Mouse (Mus musculus) embryonic facial prominence, embryonic 15.5 days (tissue): Measurements from ENCODE around the gene Psmd12. TPM values are rescaled to one million over a fixed set of nuclear protein-coding genes. Genes with fewer than 3 reads are reported as not detected.

ENCODE experiments used
- ATAC-seq: fragments of 200-750 bp; cut with Nextera tagmentation; 2 replicates; pipeline ENCODE4 v1.8.0; 2017; ENCODE audit warnings: low read depth, moderate TSS enrichment; ENCODE audit not compliant: insufficient number of reproducible peaks, low FRiP score, low TSS enrichment
- H3K27ac ChIP-seq: fragments of 300-500 bp; sonication (generic); replicated peaks from 2 replicates; pipeline ENCODE4 v1.5.1; 2015; ENCODE audit warnings: mild to moderate bottlenecking, inconsistent platforms
- H3K27me3 ChIP-seq: fragments of 300-500 bp; sonication (generic); 2 replicates; pipeline ENCODE4 v1.6.1; 2015; ENCODE audit warnings: inconsistent platforms
- H3K36me3 ChIP-seq: fragments of 300-500 bp; sonication (generic); 2 replicates; pipeline ENCODE4 v1.6.1; 2015; ENCODE audit warnings: mild to moderate bottlenecking, inconsistent platforms
- H3K4me1 ChIP-seq: fragments of 300-500 bp; sonication (generic); 2 replicates; pipeline ENCODE4 v1.6.1; 2015; ENCODE audit warnings: inconsistent platforms
- H3K4me2 ChIP-seq: fragments of 300-500 bp; sonication (generic); replicated peaks from 2 replicates; pipeline ENCODE4 v1.6.1; 2015; ENCODE audit warnings: mild to moderate bottlenecking, inconsistent platforms
- H3K4me3 ChIP-seq: fragments of 300-500 bp; sonication (generic); replicated peaks from 2 replicates; pipeline ENCODE4 v1.5.1; 2015; ENCODE audit warnings: mild to moderate bottlenecking, inconsistent platforms
- H3K9ac ChIP-seq: fragments of 300-500 bp; sonication (generic); 2 replicates; pipeline ENCODE4 v1.6.1; 2015; ENCODE audit warnings: inconsistent platforms
- H3K9me3 ChIP-seq: fragments of 300-500 bp; sonication (generic); replicated peaks from 2 replicates; pipeline ENCODE4 v1.6.1; 2016; ENCODE audit warnings: inconsistent platforms
- WGBS: fragments of 180-500 bp; shearing (Covaris S2); methylation state at CpG from one replicate; pipeline ENCODE4 v1.1.7; 2015; 5-methylcytosine and 5-hydroxymethylcytosine counted together
- polyA plus RNA-seq: library from polyadenylated mRNA; unstranded; fragments of >200 nt; fragmentation: Nextera tagmentation; extraction: Ambion mirVana; gene quantifications from 2 replicates; pipeline ENCODE4 v1.2.1, GENCODE M21; 2015

Psmd12 gene
- polyA plus RNA-seq, 1 experiment from 2014 or later = 161 TPM

DNA sequence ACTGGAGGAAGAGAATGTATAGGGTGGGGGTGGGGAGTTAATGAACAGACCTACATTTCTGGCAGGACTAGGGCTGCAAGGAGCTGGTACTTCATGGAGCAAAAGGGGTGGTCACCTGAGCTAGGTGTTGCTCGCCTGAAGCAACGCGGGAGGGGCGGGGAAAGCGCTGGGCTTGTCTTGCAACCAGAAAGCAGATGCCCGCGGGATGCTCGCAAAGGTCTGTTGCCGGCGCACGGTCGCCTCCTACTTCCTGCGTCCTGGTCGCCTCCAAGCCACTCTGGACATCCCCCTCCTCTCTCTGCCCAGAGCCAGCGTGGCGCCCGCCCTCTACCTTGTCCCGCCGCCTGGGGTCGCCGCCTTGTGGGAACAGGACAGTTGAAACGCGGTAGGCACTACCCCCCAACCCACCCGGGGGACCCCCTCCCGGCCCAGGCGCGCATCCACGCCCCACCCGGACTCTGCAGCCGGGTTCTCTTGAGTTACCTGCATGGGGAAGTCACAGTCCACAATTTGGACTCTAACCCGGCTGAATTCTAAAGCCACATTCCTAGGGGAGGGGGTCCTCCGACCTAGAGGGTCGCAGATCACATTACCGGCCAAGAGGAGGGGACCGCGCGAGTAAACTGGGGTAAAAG, 67.5 kb downstream of the Psmd12 start:
- Histone ChIP-seq H3K4me2 (peak overlapping the region; percentile 100), H3K36me3 (peaks cover 22% of the 10 kb centered on the region), H3K4me1 (peaks cover 14% of the 10 kb centered on the region; the same call in 1 of the 2 replicates), H3K4me3 (peak overlapping the region; percentile 90), H3K27ac (peak overlapping the region; percentile 82), H3K27me3 (no peaks in the 10 kb centered on the region), H3K9ac (peak overlapping the region; percentile 44), H3K9me3 (no peaks in the 10 kb centered on the region)
- ATAC-seq = 0 out of 2 replicates have a peak, but pooled peaks have one; percentile 29
- 1% methylated on average over 37 of the region's 37 CpGs for WGBS

DNA sequence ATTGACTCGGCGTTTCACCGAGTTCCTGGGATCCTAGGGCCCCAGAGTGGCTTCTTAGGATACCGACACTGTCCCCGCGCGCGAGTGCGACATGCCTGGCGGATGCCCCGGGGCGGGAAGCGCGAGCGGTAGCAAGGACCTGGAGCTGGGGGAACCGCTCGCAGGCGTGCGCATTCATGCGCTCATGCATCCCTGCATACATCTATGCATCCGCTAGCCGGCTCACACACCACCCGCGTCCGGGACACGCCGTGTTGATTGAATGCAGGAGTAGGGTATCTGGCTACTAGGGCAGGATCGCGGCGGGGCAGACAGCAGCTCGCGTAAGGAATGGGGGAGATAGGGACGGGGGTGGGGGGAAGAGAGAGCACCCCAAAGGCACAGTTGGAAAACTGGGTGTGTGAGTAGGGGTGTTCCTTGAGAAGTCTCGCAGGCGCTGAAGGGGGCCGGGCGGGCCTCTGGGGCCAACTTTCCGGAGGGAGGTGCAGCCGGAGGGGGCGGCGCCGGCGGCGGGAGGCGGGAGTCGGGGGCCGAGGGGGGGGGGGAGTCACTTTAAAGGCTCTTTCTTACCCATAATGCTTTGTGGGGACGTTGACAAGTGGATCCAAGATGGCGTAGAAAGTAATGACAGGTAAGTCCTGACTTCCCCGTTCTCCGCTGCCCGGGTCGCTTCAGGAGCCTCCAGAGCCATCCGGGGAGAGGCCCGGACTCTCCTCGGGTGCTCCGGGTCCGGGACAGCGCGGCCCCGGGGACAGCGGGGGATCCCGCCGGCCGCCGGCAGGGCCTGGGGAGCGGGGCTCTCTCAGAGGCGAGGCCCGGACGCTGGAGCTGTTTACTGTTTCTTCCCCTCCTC, 68.3 kb downstream of the Psmd12 start, which contains the start of gene Helz:
TSS of gene Helz (plus strand) at position 580 of the 853 bp plus-strand sequence.
- peak within 1 kb of the TSS; percentile 90 for H3K4me3 ChIP-seq

DNA sequence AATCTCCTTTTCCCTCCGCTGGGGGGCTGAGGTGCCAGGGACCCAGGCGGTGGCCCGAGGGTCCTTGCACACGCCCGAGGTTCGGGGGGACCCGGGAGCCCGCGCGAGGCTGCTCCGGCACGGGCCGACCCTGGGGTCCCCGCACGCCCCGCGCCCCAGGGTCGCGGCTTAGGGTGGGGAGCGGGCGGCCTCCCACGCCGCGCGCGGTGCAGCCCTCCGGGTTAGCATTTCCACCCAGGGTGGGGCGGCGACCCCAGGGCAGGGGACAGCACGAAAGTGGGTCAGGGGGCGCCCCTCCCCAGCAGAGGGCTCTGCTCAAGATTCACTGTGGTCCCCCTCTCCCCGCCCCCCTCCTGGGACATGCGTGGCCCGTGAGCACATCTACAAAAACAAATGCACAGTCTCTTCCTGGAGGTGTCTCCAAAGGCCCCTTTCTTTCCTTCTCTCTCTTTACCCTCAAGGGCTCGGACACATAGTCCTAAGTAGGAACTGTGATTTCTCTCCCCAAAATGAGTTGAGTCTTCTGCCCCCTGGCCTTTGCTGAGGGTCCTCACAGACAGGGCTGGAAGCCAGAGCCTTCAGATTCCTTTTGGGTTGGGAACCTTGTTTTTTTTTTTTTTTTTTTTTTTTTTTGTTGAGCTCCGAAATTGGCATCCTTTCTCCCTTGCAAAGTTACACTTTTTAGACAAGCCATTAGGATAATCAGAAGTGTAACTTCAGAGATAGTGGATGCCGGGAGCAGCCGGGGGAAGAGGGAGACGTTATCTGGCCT, 69.1 kb downstream of the Psmd12 start:
- 0 out of 2 replicates have a peak, but pooled peaks have one; percentile 13 for ATAC-seq
- H3K4me1 ChIP-seq = peaks cover 14% of the 10 kb centered on the region; the same call in 1 of the 2 replicates
- 6% methylated on average over 32 of the region's 39 CpGs for WGBS
- H3K27ac ChIP-seq = peak overlapping the region; percentile 82
- no peaks in the 10 kb centered on the region for H3K27me3 ChIP-seq
- H3K4me3 ChIP-seq = peak overlapping the region; percentile 90
- H3K36me3 ChIP-seq = peaks cover 32% of the 10 kb centered on the region
- peak overlapping the region; percentile 90 for H3K9ac ChIP-seq
- H3K4me2 ChIP-seq = peak overlapping the region; percentile 100
- no peaks in the 10 kb centered on the region for H3K9me3 ChIP-seq

More for the DNA sequence above, 68.3 kb downstream of the Psmd12 start, which contains the start of gene Helz:
- under 1% methylated on average over 67 of the region's 70 CpGs for WGBS
- Histone ChIP-seq H3K27ac (peak within 1 kb of the TSS; percentile 82), H3K9ac (peak within 1 kb of the TSS; percentile 90), H3K36me3 (peaks cover 28% of the 10 kb centered on the region), H3K9me3 (no peaks in the 10 kb centered on the region), H3K27me3 (no peaks in the 10 kb centered on the region), H3K4me1 (peaks cover 14% of the 10 kb centered on the region; the same call in 1 of the 2 replicates), H3K4me2 (peak within 1 kb of the TSS; percentile 100)
- ATAC-seq = peak; percentile 81

Other genes starting within 250 kb of the Psmd12 start
- gene Pitpnc1, start 8.8 kb upstream of the Psmd12 start, polyA plus RNA-seq = 20.6 and 22.0 TPM in 2 replicates
- gene Helz, start 68.4 kb downstream of the Psmd12 start, polyA plus RNA-seq = 19.5 and 19.9 TPM in 2 replicates
- 13.4 and 23.8 TPM in 2 replicates for gene Cacng1, start 237.0 kb downstream of the Psmd12 start, polyA plus RNA-seq